Mouse (Mus musculus) MEL (cell line): ENCODE measurements around the gene Btbd7.

Experiments
- BHLHE40 ChIP-seq: IDR thresholded peaks from 2 replicates; pipeline ENCODE4 v1.6.1; 2012; ENCODE audit warnings: low read depth, mild to moderate bottlenecking, inconsistent platforms, low read length, improper control_type of control experiment, borderline replicate concordance
- CTCF ChIP-seq, 3 experiments: IDR thresholded peaks in 2 of 3; conservative IDR thresholded peaks in 1 of 3; 2 replicates each; pipeline ENCODE4 v1.5.1; 2011 to 2012; ENCODE audit warnings: low read length in 3 of 3, low read depth in 2 of 3, mild to moderate bottlenecking in 2 of 3, improper control_type of control experiment in 1 of 3, inconsistent platforms in 1 of 3, mixed read lengths in 1 of 3, moderate library complexity in 1 of 3; ENCODE audit not compliant: control insufficient read depth in 1 of 3, insufficient read depth in 1 of 3, poor library complexity in 1 of 3, severe bottlenecking in 1 of 3
- GATA1 ChIP-seq: IDR thresholded peaks from 2 replicates; pipeline ENCODE4 v1.6.1; 2011; ENCODE audit warnings: low read depth, low read length, improper control_type of control experiment
- MAZ ChIP-seq: IDR thresholded peaks from 2 replicates; pipeline ENCODE4 v1.6.1; 2012; ENCODE audit warnings: low read depth, mild to moderate bottlenecking, inconsistent platforms, low read length, improper control_type of control experiment
- NELFE ChIP-seq: IDR thresholded peaks from 2 replicates; pipeline ENCODE4 v1.6.1; 2011; ENCODE audit warnings: low read depth, low read length, improper control_type of control experiment
- POLR2AphosphoS5 ChIP-seq: IDR thresholded peaks from 2 replicates; pipeline ENCODE4 v1.6.1; 2012; ENCODE audit warnings: low read depth, borderline replicate concordance, mild to moderate bottlenecking, inconsistent platforms, low read length, moderate library complexity, mixed read lengths
- UBTF ChIP-seq: IDR thresholded peaks from 2 replicates; pipeline ENCODE4 v1.6.1; 2012; ENCODE audit warnings: low read depth, mild to moderate bottlenecking, inconsistent platforms, low read length, improper control_type of control experiment, moderate library complexity, borderline replicate concordance; ENCODE audit not compliant: insufficient read depth
- USF1 ChIP-seq: IDR thresholded peaks from 2 replicates; pipeline ENCODE4 v1.6.1; 2014; ENCODE audit warnings: low read depth, mild to moderate bottlenecking, inconsistent platforms, low read length, improper control_type of control experiment, moderate library complexity
- ZKSCAN1 ChIP-seq: IDR thresholded peaks from 2 replicates; pipeline ENCODE4 v1.6.1; 2012; ENCODE audit warnings: low read depth, mild to moderate bottlenecking, inconsistent platforms, low read length, improper control_type of control experiment, moderate library complexity

- TF ChIP-seq USF1 (no peak), ZKSCAN1 (no peak), CTCF (IDR thresholded peaks at IDR 0.05 in 2 of 3, conservative IDR thresholded peaks at IDR 0.05 in 1 of 3; ENCODE audit: control insufficient read depth in 1 of 3, insufficient read depth in 1 of 3, low read depth in 2 of 3, low read length in 3 of 3, poor library complexity in 1 of 3, severe bottlenecking in 1 of 3) (peak; percentile 39 to 52 (median 50)), NELFE (no peak), GATA1 (no peak), BHLHE40 (no peak), POLR2AphosphoS5 (no peak), UBTF (no peak), MAZ (no peak)
Observed at GRCm38 (mm10) chr12:102756304-102756703, 122.0 kb downstream of the Btbd7 start.
